Mouse (Mus musculus) kidney, embryonic 14.5 days (tissue): ENCODE measurements around the gene Slamf8. TPM values are rescaled to one million over a fixed set of nuclear protein-coding genes. Genes with fewer than 3 reads are reported as not detected.
A peak's percentile ranks its signal among the peaks of the same experiment; 100 is the strongest.

ENCODE experiments used
- ATAC-seq: fragments of 200-750 bp; cut with Nextera tagmentation; 2 replicates; pipeline ENCODE4 v1.8.0; 2017; ENCODE audit warnings: moderate number of reproducible peaks, mild to moderate bottlenecking, moderate TSS enrichment, moderate library complexity; ENCODE audit not compliant: low FRiP score, low TSS enrichment
- H3K27ac ChIP-seq: fragments of 300-500 bp; sonication (generic); 2 replicates; pipeline ENCODE4 v1.5.1; 2014; ENCODE audit warnings: low read depth, mild to moderate bottlenecking, low read length, moderate library complexity, mixed read lengths
- H3K27me3 ChIP-seq: fragments of 300-500 bp; sonication (generic); 2 replicates; pipeline ENCODE4 v1.6.1; 2014; ENCODE audit warnings: mild to moderate bottlenecking, low read length; ENCODE audit not compliant: control insufficient read depth, insufficient read depth
- H3K36me3 ChIP-seq: fragments of 300-500 bp; sonication (generic); 2 replicates; pipeline ENCODE4 v1.6.1; 2014; ENCODE audit warnings: low read length, mixed read lengths; ENCODE audit not compliant: control insufficient read depth, insufficient read depth
- H3K4me1 ChIP-seq: fragments of 300-500 bp; sonication (generic); 2 replicates; pipeline ENCODE4 v1.6.1; 2014; ENCODE audit warnings: low read length, mixed read lengths; ENCODE audit not compliant: control insufficient read depth, insufficient read depth
- H3K4me2 ChIP-seq: fragments of 300-500 bp; sonication (generic); replicated peaks from 2 replicates; pipeline ENCODE4 v1.6.1; 2014; ENCODE audit warnings: low read depth, mild to moderate bottlenecking, low read length
- H3K4me3 ChIP-seq: fragments of 300-500 bp; sonication (generic); 2 replicates; pipeline ENCODE4 v1.5.1; 2014; ENCODE audit warnings: mild to moderate bottlenecking, low read length
- H3K9ac ChIP-seq: fragments of 300-500 bp; sonication (generic); 2 replicates; pipeline ENCODE4 v1.6.1; 2014; ENCODE audit warnings: low read depth, mild to moderate bottlenecking, low read length, moderate library complexity
- H3K9me3 ChIP-seq: fragments of 300-500 bp; sonication (generic); 2 replicates; pipeline ENCODE4 v1.6.1; 2016; ENCODE audit warnings: low read length; ENCODE audit not compliant: control insufficient read depth
- WGBS: fragments of 180-500 bp; shearing (Covaris S2); extraction: QIAGEN DNeasy Blood & Tissue Kit; methylation state at CpG from one replicate; pipeline ENCODE4 v1.1.7; 2014; 5-methylcytosine and 5-hydroxymethylcytosine counted together
- polyA plus RNA-seq: library from polyadenylated mRNA; unstranded; fragments of >200 nt; fragmentation: Nextera tagmentation; extraction: Ambion mirVana; gene quantifications from 2 replicates; pipeline ENCODE4 v1.2.1, GENCODE M21; 2014

Gene Slamf8
- polyA plus RNA-seq, 1 experiment from 2014 or later: 0.12 TPM

DNA sequence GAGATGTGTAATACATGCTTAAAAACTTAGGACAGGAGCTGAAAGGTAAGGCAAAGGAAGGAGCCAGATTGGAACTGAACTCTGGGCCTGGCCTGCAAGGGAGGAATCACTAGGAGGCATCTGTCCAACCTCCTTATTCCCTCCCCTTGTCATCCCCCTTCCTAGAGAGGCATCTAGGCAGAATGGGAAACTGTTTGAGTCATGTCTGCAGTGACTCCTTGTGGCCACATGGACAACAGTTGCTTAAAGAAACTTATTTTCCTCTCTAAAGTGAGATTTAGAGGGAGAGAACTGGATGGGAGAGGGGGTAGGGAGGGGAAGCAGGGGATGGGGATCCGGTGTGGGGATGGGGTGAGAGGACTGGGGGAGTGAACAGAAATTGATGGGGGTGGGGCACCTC lies 22.4 kb upstream of the Slamf8 start:
- Histone ChIP-seq H3K9ac (no peak overlapping the region), H3K27me3 (no peaks in the 10 kb centered on the region), H3K4me1 (peaks cover 13% of the 10 kb centered on the region; the same call in 1 of the 2 replicates), H3K36me3 (no peaks in the 10 kb centered on the region), H3K4me2 (no peak overlapping the region), H3K4me3 (no peak overlapping the region), H3K27ac (no peak overlapping the region), H3K9me3 (no peaks in the 10 kb centered on the region)
- ATAC-seq: no peak
- 41% methylated on average over 1 of the region's 1 CpGs for WGBS

DNA sequence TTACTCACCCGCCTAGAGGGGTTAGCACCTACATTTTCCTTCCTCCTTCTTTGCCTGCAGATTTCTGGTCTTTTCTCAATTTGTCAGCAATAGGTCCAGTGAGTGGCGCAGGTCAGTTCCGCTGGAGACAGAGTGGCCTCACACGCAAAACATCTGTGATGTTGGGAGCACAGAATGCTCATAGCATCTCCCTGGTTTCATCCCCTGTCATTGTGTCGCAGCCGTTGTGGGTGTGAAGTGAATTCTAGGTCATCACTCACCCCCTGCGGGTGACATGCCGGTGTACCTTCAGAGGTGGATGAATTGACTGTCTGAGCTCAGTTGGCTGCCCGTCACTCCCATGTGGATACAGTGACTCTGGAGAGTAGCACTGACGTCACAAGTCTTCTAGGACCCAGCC lies 20.9 kb upstream of the Slamf8 start:
- Histone ChIP-seq H3K9ac (no peak overlapping the region), H3K27me3 (no peaks in the 10 kb centered on the region), H3K27ac (no peak overlapping the region), H3K4me3 (no peak overlapping the region), H3K36me3 (no peaks in the 10 kb centered on the region), H3K4me2 (no peak overlapping the region), H3K9me3 (no peaks in the 10 kb centered on the region), H3K4me1 (0 out of 2 replicates have a peak, but pooled peaks cover 5% of the 10 kb centered on the region)
- 85% methylated on average over 10 of the region's 10 CpGs for WGBS
- no peak for ATAC-seq

DNA sequence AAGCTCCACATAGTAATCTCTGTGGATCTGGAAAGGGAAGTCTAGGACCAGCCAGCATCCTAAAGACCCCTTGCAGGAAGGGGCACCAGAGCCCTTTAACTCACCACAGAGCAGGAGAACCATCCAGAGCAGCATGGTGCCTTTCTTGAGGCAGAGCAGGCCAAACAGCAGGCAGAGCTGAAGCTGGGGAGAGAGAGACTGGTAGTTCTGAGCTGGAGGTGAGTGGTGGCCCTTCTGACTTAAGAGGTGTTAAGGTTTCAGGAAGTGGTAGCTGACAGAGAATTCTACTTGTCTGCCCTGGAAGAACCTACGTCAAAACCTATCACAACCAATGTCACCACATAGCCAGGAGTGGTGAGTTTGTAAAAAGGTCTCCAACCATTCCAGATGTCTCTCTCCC lies 12.0 kb upstream of the Slamf8 start, which contains the start of gene Fcrl6:
TSS of gene Fcrl6 (minus strand) at position 226 of the 400 bp plus-strand sequence.
- Histone ChIP-seq H3K9me3 (no peaks in the 10 kb centered on the region), H3K36me3 (no peaks in the 10 kb centered on the region), H3K4me1 (no peaks in the 10 kb centered on the region), H3K27me3 (no peaks in the 10 kb centered on the region), H3K27ac (no peak within 1 kb of the TSS), H3K9ac (no peak within 1 kb of the TSS), H3K4me3 (no peak within 1 kb of the TSS), H3K4me2 (no peak within 1 kb of the TSS)
- WGBS: 93% methylated on average over 1 of the region's 1 CpGs
- no peak for ATAC-seq

DNA sequence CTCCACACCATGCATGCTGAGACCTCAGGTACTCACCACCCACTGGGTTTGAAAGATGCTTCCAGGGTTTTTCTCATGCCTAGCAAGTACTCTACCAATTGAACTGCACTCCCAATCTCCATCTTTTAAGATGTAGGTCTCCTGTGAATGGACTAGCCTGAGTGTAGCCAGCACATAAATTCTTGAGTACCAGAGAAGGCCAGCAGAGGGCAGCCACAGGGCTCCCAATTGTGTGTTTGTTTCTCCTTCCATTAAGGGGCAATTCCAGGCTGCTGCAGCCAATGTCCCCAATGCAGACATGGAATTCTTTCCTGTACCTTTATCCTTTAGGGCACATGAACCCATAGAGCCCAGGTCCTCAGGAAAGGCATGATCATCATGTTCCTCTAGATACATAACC lies 4.1 kb upstream of the Slamf8 start:
- no peak overlapping the region for H3K27ac ChIP-seq
- H3K9me3 ChIP-seq: no peaks in the 10 kb centered on the region
- H3K9ac ChIP-seq: no peak overlapping the region
- no peaks in the 10 kb centered on the region for H3K36me3 ChIP-seq
- ATAC-seq: no peak; the same call in 1 of the 2 replicates
- no peaks in the 10 kb centered on the region for H3K4me1 ChIP-seq
- no peaks in the 10 kb centered on the region; the same call in 1 of the 2 replicates for H3K27me3 ChIP-seq
- no peak overlapping the region for H3K4me3 ChIP-seq
- no peak overlapping the region for H3K4me2 ChIP-seq

DNA sequence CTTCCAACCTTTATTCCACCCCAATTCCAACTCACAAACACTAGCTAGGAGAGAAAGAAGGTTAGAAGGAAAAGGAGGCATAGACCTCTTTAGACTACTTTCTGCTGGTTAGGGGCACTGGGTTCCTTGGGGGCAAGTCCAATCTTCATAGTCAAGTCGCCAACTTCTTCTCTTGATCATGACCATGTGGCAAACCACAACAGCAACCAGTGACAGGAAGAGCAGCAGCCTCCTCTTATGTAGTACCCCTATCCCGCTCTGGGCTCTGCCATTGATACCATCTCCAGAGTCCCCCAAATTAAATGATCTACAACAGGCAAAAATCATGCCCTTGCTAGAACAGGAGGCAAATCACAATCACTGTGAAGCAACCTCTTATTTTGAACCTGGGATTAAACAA lies 3.6 kb upstream of the Slamf8 start:
- no peak overlapping the region for H3K9ac ChIP-seq
- no peak overlapping the region for H3K4me3 ChIP-seq
- H3K36me3 ChIP-seq: no peaks in the 10 kb centered on the region
- ATAC-seq: no peak
- 79% methylated on average over 2 of the region's 2 CpGs for WGBS
- H3K9me3 ChIP-seq: no peaks in the 10 kb centered on the region
- no peaks in the 10 kb centered on the region; the same call in 1 of the 2 replicates for H3K27me3 ChIP-seq
- H3K4me1 ChIP-seq: no peaks in the 10 kb centered on the region
- H3K4me2 ChIP-seq: no peak overlapping the region
- H3K27ac ChIP-seq: no peak overlapping the region

DNA sequence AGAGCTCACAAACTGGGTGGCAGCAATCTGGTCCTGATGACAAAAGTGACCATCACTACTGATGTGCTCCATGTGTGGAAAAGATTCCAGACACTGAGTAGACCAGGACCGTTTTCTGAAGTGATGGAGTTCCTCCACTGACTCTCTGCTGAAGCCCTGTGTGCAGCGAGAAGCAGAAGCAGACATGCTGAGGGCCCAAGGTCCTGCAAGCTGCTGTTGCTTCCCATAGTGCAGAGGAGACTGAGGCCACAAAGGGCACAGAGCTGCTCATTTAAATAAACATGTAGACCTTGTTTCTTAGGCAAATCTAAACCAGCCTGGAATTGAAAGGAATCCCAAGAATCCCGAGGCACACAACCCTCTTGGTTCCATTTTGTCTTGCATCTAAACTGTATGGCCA lies 3.0 kb upstream of the Slamf8 start:
- Histone ChIP-seq H3K4me2 (no peak overlapping the region), H3K27ac (no peak overlapping the region), H3K27me3 (no peaks in the 10 kb centered on the region; the same call in 1 of the 2 replicates), H3K4me3 (no peak overlapping the region), H3K9me3 (no peaks in the 10 kb centered on the region), H3K4me1 (no peaks in the 10 kb centered on the region), H3K9ac (no peak overlapping the region), H3K36me3 (no peaks in the 10 kb centered on the region)
- no peak for ATAC-seq
- 83% methylated on average over 3 of the region's 3 CpGs for WGBS

DNA sequence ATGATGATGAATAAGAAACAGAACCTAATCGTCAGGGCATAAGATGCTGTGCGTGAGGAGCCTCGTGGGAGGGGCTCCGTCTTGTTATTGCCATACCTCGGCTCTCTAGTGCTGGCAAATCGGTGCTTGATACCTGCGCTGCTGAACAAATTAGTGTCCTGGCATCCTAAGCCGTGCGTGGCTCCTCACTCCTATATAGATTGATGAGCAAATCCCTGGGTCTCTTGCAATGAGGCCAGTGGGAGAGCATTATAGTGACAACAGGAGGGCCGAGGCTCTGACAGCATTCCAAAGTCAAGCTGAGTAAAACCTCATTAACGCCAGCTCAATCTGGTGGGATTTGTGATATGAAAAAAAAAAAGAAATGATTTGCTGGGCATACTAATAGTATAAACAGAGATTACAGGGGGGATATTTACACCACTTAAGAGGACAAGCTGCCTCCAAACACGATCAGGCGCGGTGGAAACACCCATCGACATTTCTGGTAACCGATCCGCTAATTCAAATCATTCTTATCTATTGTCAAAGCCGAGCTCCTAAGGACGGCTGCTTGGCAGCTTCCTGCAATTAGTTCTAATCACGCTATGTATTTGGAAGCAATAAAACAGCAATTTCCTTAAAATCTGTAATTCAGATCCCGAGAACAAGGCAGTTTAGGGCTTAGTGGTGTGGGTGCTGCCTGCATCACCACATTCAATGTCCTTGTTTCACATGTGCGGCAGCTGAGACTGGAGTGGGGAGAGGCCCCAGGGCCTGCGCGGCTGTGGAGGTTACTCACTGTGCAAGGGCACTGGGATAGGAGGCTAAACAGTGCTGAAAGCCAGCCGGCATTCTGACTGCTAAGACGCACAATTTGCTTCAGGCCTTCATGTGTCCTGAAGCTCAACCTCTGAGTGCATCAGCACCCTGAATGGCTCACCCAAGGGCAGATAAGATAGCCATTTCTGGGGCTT lies 4.5 kb downstream of the Slamf8 start:
- WGBS: 28% methylated on average over 26 of the region's 26 CpGs
- Histone ChIP-seq H3K9ac (no peak overlapping the region), H3K27me3 (no peaks in the 10 kb centered on the region; the same call in 1 of the 2 replicates), H3K4me1 (peaks cover 3% of the 10 kb centered on the region; the same call in 1 of the 2 replicates), H3K4me2 (no peak overlapping the region), H3K4me3 (no peak overlapping the region), H3K36me3 (no peaks in the 10 kb centered on the region), H3K27ac (no peak overlapping the region), H3K9me3 (no peaks in the 10 kb centered on the region)
- ATAC-seq: no peak; the same call in 1 of the 2 replicates

DNA sequence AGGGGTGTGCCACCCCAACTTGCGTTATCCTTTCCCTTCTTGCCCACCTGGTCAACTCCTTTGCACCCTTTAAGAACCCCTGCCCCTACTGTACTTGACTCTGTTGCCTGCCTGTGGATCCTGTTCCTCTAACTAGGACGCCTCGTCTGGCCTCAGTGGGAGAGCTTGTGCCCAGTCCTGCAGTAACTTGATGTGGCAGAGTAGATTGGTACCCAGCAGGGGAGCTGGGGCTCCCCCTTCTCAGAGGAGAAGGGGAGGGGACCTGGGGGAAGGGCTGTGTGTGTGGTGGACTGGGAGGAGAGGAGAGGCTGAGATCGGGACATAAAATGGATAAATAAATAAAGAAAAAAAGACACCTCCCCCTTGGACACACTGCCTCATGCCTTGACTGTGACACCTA lies 5.3 kb downstream of the Slamf8 start:
- Histone ChIP-seq H3K4me1 (peaks cover 3% of the 10 kb centered on the region; the same call in 1 of the 2 replicates), H3K27me3 (no peaks in the 10 kb centered on the region; the same call in 1 of the 2 replicates), H3K4me3 (no peak overlapping the region), H3K9ac (0 out of 2 replicates have a peak overlapping the region, but pooled peaks have one; percentile 4), H3K27ac (no peak overlapping the region), H3K36me3 (no peaks in the 10 kb centered on the region), H3K9me3 (no peaks in the 10 kb centered on the region), H3K4me2 (no peak overlapping the region)
- ATAC-seq: no peak
- 47% methylated on average over 4 of the region's 4 CpGs for WGBS

DNA sequence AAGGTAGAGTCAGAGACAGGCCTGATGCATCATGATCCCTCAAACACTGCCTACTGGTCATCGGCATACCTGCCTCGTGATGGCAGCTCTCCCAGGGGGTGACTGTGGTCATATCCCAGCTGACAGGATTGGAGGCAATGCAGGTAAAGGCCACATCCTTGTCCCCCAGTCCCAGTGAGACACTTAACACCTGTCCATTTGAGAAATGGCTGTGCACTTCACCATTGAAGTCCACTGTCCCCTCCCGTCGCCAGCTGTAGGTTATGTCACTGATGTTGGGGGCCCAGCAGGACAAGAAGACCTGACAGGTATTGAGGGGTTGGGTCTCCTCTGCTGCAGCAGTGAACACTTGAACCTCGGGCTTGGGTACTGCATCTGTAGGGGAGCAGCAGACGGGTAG lies 6.1 kb downstream of the Slamf8 start:
- Histone ChIP-seq H3K4me3 (no peak overlapping the region), H3K27ac (no peak overlapping the region), H3K36me3 (no peaks in the 10 kb centered on the region), H3K9ac (no peak overlapping the region), H3K4me1 (peaks cover 3% of the 10 kb centered on the region; the same call in 1 of the 2 replicates), H3K4me2 (no peak overlapping the region), H3K27me3 (no peaks in the 10 kb centered on the region; the same call in 1 of the 2 replicates), H3K9me3 (no peaks in the 10 kb centered on the region)
- whole genome bisulfite sequencing: 88% methylated on average over 6 of the region's 6 CpGs
- ATAC-seq: no peak
